Mouse (Mus musculus): Measurements from ENCODE around the gene Tada2a.

The Tada2a gene

DNA sequence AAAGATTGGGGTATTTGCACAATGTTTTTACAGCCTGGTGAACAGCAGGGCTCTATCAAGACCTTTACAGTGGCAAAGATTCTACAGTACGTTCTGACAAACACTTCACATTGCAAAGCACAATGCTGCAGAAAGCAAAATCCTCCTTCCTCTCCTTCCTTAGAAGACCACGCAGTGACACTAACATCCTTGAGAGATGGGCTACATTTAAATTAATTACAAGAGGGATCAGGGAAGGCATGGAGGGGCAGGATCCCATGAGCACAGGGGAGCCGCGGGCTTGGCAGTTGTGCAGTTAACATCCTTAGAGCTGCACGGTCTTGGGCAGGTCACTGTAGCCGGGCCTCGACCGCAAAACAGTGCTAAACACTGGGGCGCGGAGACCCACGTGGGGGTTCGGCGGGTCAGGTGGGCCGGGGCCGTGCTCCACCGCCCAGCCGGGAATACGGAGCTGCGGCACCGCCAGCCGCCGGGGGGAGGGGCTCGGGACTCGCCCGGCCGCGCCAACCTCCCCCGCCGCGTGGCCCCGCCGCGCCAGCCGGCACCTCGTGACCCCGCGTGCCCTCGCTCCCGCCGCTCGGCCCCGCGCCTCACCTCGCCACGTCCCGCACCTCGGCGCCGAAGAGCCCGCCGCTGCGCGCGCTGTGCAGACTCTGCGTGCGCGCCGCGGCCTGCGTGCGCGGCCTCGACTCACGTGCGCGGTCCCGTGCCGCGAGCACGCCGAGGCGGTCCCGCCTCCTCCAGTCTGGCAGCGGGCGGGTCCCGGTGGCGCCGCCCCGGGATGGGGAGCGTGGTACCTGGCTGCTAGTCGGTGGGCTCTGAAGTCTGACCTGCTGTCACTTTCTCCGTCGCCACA lies at the start of gene Tada2a, which contains the start of gene Acaca:
Gene Tada2a (minus strand): TSS at position 658 of the 856 bp plus-strand sequence.
Gene Acaca (plus strand): TSS at position 730 of the 856 bp plus-strand sequence.
- peak; percentile 80 for DNase-seq (ENCODE audit: low read depth, low spot score)
- Histone ChIP-seq H3K27me3 (ENCODE audit: control insufficient read depth, insufficient read depth, low read length, poor library complexity, severe bottlenecking) (peaks cover 2% of the 10 kb centered on the region; the same call in 1 of the 2 replicates), H3K36me3 (ENCODE audit: control insufficient read depth, insufficient read depth, low read length, poor library complexity, severe bottlenecking) (0 out of 2 replicates have a peak, but pooled peaks cover 2% of the 10 kb centered on the region)

DNA sequence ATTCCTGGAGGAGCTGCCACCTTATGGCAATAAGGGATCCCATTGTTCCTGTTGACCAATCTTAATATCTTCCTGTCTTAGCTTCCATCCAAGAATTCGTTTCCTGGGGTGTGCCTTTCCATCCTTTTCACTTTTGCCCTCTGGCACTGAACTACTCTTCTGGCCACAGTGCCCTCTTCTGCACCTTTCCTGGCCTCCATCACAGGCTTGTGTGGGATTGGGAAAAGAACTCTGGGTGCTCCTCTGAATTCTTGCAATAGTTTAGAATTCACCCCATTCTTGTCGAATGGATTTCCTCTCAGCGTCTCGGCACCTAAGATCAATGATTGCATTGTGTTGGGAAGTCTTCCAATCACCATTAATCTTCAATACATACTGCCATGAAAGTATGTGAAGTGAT lies 49.2 kb upstream of the Tada2a start:
- H3K27me3 ChIP-seq (ENCODE audit: control insufficient read depth, insufficient read depth, low read length, poor library complexity, severe bottlenecking): no peaks in the 10 kb centered on the region
- H3K36me3 ChIP-seq (ENCODE audit: control insufficient read depth, insufficient read depth, low read length, poor library complexity, severe bottlenecking): no peaks in the 10 kb centered on the region
- DNase-seq (ENCODE audit: low read depth, low spot score): no peak

GRCm38 (mm10) chr11:84172539-84173435 lies 43.4 kb upstream of the Tada2a start:
- no peaks in the 10 kb centered on the region for H3K36me3 ChIP-seq (ENCODE audit: control insufficient read depth, insufficient read depth, low read length, poor library complexity, severe bottlenecking)

DNA sequence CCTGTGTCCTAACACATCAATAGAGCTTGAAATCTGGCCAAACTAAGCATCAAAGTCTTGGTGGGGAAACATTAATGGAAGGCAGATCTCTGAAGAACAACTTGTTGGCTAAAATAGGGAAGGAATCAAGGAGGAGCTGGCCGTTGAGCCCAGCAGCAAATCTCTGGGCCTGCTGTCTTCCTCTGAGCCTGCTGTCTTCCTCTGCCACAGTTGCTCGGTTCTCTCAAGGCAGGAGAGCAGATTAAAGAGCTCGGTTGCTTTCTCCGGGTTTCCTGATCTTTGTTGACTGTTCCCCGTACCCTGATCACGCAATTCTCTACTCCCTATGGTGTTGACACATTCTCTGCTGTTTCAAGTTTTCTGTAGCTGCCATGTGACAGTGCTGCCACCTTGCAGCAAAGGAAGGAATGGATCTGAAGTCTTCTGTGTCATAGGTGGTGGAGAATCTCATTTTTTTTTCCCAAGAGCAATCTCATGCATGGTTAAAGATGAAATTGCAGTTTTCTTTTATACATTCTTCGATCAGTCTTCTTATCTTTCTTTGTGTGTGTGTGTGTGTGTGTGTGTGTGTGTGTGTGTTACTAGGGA lies 39.4 kb upstream of the Tada2a start:
- DNase-seq (ENCODE audit: low read depth, low spot score): peak; percentile 28
- Histone ChIP-seq H3K27me3 (ENCODE audit: control insufficient read depth, insufficient read depth, low read length, poor library complexity, severe bottlenecking) (no peaks in the 10 kb centered on the region), H3K36me3 (ENCODE audit: control insufficient read depth, insufficient read depth, low read length, poor library complexity, severe bottlenecking) (no peaks in the 10 kb centered on the region)

More at GRCm38 (mm10) chr11:84172539-84173435, 43.4 kb upstream of the Tada2a start:
- no peaks in the 10 kb centered on the region for H3K27me3 ChIP-seq (ENCODE audit: control insufficient read depth, insufficient read depth, low read length, poor library complexity, severe bottlenecking)
- DNase-seq (ENCODE audit: low read depth, low spot score): no peak

DNA sequence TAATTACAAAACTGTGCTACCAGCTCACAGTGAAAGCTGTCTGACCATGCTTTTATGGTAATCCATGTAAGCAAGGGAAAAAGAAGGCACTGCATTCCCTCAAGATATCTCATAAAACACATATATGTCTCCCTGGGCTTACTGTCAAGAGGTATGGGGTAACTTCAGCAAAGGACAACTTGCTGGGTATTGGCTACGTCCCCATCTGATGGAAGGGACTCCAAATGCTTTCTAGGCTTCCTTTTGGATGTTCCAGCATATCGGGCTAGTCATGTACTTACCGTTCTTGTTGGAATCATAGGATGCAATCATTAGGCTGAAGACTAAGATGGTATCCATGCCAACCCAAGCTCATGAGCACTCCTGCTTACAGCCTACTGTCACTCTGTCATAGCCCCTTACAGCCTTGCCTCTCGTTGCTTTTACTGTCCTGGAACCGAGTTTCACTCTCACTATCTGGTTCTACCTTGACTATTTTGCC lies 37.7 kb upstream of the Tada2a start, which contains the start of gene Gm11437:
Gene Gm11437 (minus strand): TSS at position 431 of the 481 bp plus-strand sequence.
- DNase-seq (ENCODE audit: low read depth, low spot score): no peak
- no peaks in the 10 kb centered on the region for H3K36me3 ChIP-seq (ENCODE audit: control insufficient read depth, insufficient read depth, low read length, poor library complexity, severe bottlenecking)
- H3K27me3 ChIP-seq (ENCODE audit: control insufficient read depth, insufficient read depth, low read length, poor library complexity, severe bottlenecking): no peaks in the 10 kb centered on the region

DNA sequence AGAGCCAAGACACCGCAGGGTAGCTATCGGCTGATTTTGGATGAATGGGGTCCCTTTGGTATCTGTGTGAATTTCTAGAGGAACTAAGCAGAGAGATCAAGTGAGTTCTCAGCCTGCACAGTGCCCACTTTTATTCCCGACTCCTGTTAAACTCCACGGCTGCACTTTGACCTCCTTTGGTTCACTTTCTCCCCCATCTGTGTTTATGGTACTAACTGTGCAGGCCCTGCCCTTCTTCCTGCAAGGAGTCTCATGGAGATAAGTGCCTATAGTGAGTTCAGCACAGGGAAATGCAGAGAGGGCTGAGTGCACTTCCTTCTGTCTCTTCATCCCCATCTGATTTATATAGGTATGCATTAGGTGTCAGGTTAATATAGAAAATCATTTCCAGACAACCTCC lies 35.2 kb upstream of the Tada2a start:
- Histone ChIP-seq H3K36me3 (ENCODE audit: control insufficient read depth, insufficient read depth, low read length, poor library complexity, severe bottlenecking) (no peaks in the 10 kb centered on the region), H3K27me3 (ENCODE audit: control insufficient read depth, insufficient read depth, low read length, poor library complexity, severe bottlenecking) (no peaks in the 10 kb centered on the region)
- DNase-seq (ENCODE audit: low read depth, low spot score): no peak

DNA sequence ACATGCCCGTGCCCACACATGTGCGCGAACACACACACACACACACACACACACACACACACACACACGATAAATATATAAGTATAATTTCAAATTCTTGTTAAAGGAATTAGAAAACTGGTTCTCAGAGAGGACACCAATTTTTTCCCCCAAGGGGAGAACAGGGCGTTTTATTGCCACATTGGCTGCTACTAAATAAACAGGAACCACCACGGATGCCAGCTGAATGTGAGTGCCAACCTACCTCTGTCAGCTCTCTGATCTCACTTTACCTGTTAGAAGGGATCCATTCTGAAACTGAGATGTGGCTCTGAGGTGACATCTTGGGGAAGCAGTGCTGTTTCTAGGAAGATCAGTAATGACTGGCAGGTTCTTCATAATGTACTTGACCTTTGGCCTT lies 34.7 kb upstream of the Tada2a start:
- Histone ChIP-seq H3K36me3 (ENCODE audit: control insufficient read depth, insufficient read depth, low read length, poor library complexity, severe bottlenecking) (no peaks in the 10 kb centered on the region), H3K27me3 (ENCODE audit: control insufficient read depth, insufficient read depth, low read length, poor library complexity, severe bottlenecking) (no peaks in the 10 kb centered on the region)
- no peak for DNase-seq (ENCODE audit: low read depth, low spot score)

DNA sequence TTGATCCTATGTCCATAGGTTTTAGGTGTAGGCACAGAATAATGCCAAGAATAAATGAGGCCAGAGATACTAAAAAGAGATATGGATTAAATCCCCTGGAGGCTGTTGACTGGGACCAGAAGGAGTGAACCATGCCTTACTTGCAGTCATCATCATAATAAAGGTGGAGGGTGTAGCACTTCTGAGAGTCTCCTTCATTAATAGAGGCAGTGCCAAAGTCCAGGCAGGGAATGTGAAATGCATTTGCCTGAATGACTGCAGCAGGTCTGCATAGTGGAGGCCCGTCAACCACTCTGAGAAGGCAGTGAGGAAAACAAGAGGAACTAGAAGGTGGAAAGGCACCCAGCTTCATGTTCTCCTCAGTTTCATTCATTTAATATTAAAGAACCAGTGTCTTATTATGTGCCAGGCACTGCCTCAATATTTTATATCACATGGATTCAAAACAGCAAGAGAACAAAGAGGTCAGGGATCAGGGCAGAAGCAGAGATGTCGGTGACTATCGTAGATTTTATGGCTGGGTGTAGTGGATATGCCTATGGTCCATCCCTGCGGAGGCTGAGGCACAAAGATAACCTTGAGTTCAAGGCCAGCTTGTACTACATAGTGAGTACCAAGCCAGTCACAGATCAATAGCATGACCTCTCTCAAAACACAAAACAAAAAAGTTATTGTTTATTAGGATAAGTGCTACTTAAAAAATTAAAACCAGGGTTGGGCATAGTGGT lies 27.3 kb upstream of the Tada2a start:
- H3K36me3 ChIP-seq (ENCODE audit: control insufficient read depth, insufficient read depth, low read length, poor library complexity, severe bottlenecking): no peaks in the 10 kb centered on the region
- no peak for DNase-seq (ENCODE audit: low read depth, low spot score)
- H3K27me3 ChIP-seq (ENCODE audit: control insufficient read depth, insufficient read depth, low read length, poor library complexity, severe bottlenecking): no peaks in the 10 kb centered on the region

GRCm38 (mm10) chr11:84150884-84151283 lies 21.5 kb upstream of the Tada2a start:
- Histone ChIP-seq H3K27me3 (ENCODE audit: control insufficient read depth, insufficient read depth, low read length, poor library complexity, severe bottlenecking) (no peaks in the 10 kb centered on the region), H3K36me3 (ENCODE audit: control insufficient read depth, insufficient read depth, low read length, poor library complexity, severe bottlenecking) (no peaks in the 10 kb centered on the region)
- DNase-seq (ENCODE audit: low read depth, low spot score): peak; percentile 25

GRCm38 (mm10) chr11:84146081-84146480 lies 16.7 kb upstream of the Tada2a start:
- Histone ChIP-seq H3K27me3 (ENCODE audit: control insufficient read depth, insufficient read depth, low read length, poor library complexity, severe bottlenecking) (no peaks in the 10 kb centered on the region), H3K36me3 (ENCODE audit: control insufficient read depth, insufficient read depth, low read length, poor library complexity, severe bottlenecking) (no peaks in the 10 kb centered on the region)
- no peak for DNase-seq (ENCODE audit: low read depth, low spot score)

DNA sequence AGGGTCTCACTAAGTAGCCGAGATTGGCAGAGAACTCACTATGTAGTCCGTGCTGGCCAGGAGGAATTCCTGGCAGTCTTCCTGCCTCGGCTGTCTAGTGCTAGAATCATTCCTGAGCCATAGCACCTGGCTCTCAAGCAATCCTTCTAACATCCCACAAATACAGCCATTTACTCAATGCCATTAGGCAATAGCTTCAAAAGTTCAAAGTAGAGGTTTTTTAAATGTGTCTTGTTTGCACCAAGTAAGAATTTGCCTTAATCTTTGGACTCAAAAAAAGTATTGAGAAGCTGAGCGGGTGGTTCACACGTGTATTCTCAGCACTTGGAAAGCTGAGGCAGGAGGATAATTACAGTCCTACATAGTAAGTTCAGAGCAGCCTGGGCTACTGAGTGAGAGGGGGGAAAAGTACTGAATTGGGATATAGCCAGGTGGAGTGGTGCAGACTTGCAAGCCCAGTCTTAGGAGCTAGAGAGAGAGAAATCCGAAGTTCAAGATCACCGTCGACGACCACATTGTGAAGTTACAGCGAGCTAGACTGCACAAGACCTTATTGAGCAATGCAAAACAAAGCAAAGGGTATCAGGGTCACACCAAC lies 15.9 kb upstream of the Tada2a start:
- DNase-seq (ENCODE audit: low read depth, low spot score): no peak
- Histone ChIP-seq H3K36me3 (ENCODE audit: control insufficient read depth, insufficient read depth, low read length, poor library complexity, severe bottlenecking) (no peaks in the 10 kb centered on the region), H3K27me3 (ENCODE audit: control insufficient read depth, insufficient read depth, low read length, poor library complexity, severe bottlenecking) (no peaks in the 10 kb centered on the region)

GRCm38 (mm10) chr11:84141752-84142151 lies 12.4 kb upstream of the Tada2a start:
- no peaks in the 10 kb centered on the region for H3K27me3 ChIP-seq (ENCODE audit: control insufficient read depth, insufficient read depth, low read length, poor library complexity, severe bottlenecking)
- DNase-seq (ENCODE audit: low read depth, low spot score): peak; percentile 72
- H3K36me3 ChIP-seq (ENCODE audit: control insufficient read depth, insufficient read depth, low read length, poor library complexity, severe bottlenecking): no peaks in the 10 kb centered on the region

DNA sequence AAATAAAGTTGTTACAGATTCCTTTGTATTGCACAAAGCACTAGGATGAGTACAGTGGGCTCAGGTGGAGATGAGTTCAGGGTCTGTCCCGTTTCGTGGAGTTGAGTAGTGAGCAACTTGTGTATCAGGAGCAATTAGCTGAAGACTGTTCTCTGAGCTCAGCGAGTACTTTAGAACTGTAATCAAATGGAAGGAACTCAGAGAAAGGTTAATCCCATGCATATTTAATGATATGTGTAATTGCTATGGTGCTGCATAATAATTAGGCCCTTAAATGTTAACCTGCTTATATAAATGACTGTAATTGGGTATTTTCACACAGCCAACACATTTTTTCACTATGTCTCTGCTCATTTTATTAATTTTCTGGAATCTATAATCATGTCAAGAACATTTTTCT lies 7.1 kb upstream of the Tada2a start:
- no peaks in the 10 kb centered on the region for H3K27me3 ChIP-seq (ENCODE audit: control insufficient read depth, insufficient read depth, low read length, poor library complexity, severe bottlenecking)
- no peaks in the 10 kb centered on the region for H3K36me3 ChIP-seq (ENCODE audit: control insufficient read depth, insufficient read depth, low read length, poor library complexity, severe bottlenecking)
- DNase-seq (ENCODE audit: low read depth, low spot score): no peak
